Mouse (Mus musculus): ENCODE data around the gene Fam20b.
A peak's percentile ranks its signal among the peaks of the same experiment; 100 is the strongest.

Gene Fam20b

GRCm38 (mm10) chr1:156640577-156640976, 78.3 kb downstream of the Fam20b start:
- DNase-seq (ENCODE audit: low spot score in 2 of 2), result no peak

- no peak for DNase-seq (ENCODE audit: low spot score in 2 of 2)
Measured at GRCm38 (mm10) chr1:156639455-156639854, 79.4 kb downstream of the Fam20b start.

- no peak for DNase-seq (ENCODE audit: low spot score in 2 of 2)
Measured at GRCm38 (mm10) chr1:156635148-156635547, 83.7 kb downstream of the Fam20b start.

GRCm38 (mm10) chr1:156633095-156633494, 85.8 kb downstream of the Fam20b start:
- DNase-seq (ENCODE audit: low spot score in 2 of 2), result no peak

- no peak for DNase-seq (ENCODE audit: low spot score in 2 of 2)
Measured at GRCm38 (mm10) chr1:156630965-156631364, 87.9 kb downstream of the Fam20b start.

- DNase-seq (ENCODE audit: low spot score in 2 of 2), result peak; percentile 21 to 44
Measured at GRCm38 (mm10) chr1:156629984-156630383, 88.9 kb downstream of the Fam20b start.

Measured in right cerebral cortex, postnatal 36 days (tissue).